Mouse (Mus musculus) lung, postnatal 36 days (tissue): Measurements from ENCODE around the gene Gm20388.

ENCODE experiments used
- DNase-seq: peaks from one replicate; pipeline ENCODE4 v3.0.0; 2022; ENCODE audit warnings: mixed read lengths

Gm20388 gene

GRCm38 (mm10) chr8:121454737-121455136 is 1544.1 kb downstream of the Gm20388 start:
- no peak for DNase-seq

DNA sequence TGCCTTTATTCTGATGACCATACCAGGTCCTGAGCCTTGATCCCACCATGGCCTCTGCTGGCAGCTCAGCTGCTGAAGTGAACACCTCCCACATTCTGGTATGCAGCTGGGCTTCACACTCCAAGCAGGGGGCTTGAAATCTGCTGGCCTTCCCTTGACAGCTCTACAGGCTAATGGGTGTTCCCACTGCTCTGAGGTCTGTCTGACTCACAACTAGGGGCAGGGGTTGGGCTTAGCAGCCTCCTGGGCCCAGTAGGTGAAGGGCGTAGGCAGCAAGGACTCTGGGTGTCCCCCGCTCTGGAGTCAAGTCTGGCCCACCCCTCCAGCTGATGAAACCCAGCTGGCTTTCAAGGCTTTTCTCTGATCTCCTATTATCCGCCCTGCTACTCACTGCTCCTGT is 1550.6 kb downstream of the Gm20388 start:
- no peak for DNase-seq

DNA sequence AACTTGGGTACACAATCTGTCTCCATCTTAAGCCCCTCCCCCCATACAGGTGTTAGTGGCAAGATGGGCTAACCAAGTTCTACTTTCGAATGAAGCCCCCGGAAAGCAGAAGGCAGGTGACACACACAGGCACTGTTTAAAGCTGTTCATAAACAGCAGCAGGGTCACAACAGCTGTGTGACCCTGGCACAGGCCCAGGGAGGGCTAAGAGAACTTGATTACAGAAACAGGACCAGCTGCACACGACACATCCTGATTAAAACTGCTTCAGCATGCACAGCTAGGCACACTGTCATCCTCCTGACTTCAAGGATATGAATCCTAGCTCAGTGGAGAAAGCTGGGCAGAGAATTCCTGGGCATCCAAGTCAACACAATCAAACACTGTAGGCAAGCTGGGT is 1551.5 kb downstream of the Gm20388 start:
- no peak for DNase-seq

- no peak for DNase-seq
These were observed 1557.7 kb downstream of the Gm20388 start for GRCm38 (mm10) chr8:121468083-121469071.

- no peak for DNase-seq
These were observed 1563.7 kb downstream of the Gm20388 start for GRCm38 (mm10) chr8:121474161-121474897.

DNA sequence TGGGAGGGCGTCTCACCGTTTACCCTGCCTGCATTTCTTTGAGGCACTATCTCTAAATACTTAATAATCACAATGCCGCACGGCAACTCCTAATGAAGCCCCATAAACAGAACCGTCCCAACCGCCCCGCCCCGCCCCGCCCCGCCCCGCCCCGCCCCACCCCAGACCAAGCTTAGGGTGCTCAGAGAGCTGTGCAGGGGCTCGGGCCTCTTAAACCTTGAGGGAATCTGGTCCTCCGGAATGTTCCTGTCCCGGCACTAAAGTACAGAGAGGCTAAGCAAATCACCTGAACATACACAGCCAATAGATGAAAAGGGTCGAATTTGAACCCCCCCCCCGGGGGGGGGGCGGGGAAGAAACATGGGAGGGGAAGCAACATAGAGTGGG is 1564.2 kb downstream of the Gm20388 start:
- no peak for DNase-seq

GRCm38 (mm10) chr8:121477851-121478547 is 1567.4 kb downstream of the Gm20388 start:
- DNase-seq = no peak

DNA sequence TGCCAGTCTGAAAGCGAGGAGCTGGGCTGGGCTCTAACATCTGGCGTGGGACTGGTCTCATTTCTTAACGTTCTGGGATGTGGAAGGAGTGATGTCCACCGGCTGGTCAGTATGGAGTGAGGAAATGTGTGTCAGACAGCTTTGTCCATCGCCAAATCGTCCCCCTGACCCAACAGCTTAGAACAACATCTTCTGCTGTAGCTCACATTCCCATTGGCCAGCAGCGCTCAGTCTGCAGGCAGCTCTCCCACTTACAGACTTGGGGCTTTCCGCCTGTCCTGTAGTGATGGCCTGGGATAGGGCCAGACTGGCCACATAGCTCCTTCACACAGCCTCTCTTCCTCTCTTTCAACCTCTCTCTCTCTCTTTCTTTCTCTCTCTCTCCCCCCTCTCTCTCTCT is 1568.5 kb downstream of the Gm20388 start:
- DNase-seq = no peak

DNA sequence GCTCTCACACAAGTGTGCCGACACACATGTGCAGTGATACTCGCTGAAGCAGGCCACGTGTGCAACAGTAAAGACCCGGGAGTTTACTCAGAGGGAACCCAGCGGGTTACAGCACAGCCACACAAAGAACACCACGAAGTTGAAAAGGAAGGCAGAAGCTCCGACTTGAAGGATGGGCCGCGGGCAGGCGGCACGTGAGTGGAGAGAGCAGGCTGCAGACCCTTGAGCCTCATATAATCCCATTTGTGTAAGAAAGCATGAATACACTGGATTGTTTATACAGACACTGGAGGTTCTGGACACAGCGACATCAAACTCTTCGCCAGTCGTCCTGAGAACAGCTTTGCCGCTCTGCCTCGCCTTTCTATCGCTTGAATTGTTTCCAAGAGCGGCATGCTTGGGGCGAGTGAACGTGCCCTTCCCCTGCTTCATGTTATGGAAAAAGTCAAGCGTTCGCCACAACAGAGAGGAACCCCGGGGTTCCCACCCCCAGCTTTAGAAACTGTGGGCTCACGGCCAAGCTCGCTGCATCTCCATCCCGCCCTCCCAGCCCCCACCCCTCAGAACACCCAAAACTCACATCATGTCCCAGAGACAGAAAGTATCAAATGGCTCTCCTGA is 1569.9 kb downstream of the Gm20388 start:
- DNase-seq = no peak

GRCm38 (mm10) chr8:121484072-121484782 is 1573.6 kb downstream of the Gm20388 start:
- peak; percentile 19 for DNase-seq

DNA sequence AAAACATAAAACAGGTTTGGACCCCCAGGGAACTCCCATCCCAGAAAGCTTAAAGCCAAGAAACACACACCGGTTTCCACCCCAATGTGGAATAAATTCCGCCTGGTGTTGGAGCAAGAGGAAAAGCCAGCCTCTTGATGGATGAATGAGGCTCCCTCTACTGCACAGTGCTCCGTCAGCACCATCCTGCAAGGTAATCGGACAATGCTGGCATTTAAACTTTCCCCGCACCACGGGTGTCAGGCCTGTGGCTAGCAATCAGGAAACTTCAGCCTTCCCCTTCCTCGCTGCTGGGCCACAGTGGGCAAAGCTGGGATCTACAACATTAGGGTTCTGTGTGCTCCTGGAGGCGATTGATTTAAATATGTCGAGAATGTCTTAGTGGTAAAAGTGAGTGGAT is 1581.0 kb downstream of the Gm20388 start:
- no peak for DNase-seq

GRCm38 (mm10) chr8:121497621-121498020 is 1587.0 kb downstream of the Gm20388 start:
- DNase-seq = no peak

- no peak for DNase-seq
These were observed 1601.1 kb downstream of the Gm20388 start for GRCm38 (mm10) chr8:121511751-121512150.

DNA sequence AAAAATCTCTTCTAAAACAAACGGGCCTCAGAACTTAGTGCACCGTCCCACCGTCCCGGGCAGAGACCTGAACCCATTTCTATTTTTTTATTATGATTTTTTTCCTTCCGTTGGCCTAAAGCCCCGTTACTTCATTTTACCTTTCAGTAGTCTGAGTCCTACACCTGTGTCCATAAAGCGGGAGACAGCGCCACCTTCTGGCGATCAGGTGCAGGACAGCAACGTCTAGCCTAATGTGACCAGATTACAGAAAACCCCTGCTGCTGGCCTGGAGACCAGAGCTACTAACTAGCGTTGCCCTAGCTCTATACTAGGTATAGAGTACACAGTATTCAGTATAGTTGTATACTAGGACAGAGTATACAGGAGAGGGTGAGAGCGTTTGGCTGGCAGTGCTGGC is 1602.8 kb downstream of the Gm20388 start:
- DNase-seq = peak; percentile 87

- no peak for DNase-seq
These were observed 1614.6 kb downstream of the Gm20388 start for GRCm38 (mm10) chr8:121525111-121525818.

- peak; percentile 20 for DNase-seq
These were observed 1616.3 kb downstream of the Gm20388 start for GRCm38 (mm10) chr8:121526811-121527550.

DNA sequence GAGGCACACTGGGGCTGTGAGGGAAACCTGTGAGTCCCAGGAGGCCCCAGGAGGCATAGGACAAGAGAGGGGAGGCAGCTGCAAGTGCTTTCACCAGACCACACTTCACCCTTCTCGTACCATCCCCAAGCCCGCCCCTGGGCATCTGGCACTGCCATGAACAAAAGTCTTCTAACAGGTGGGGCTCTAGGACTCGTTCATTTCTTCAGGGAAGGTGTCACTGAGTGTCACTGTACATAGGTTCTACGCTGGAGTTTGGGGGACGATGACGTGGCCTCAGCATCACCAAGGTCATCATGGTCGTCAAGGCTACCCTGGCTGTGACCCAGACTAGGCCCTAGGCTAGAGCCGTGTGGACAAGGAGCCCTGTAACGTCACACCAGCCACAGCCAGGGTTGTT is 1617.1 kb downstream of the Gm20388 start:
- no peak for DNase-seq

- DNase-seq = peak; percentile 63
These were observed 1618.1 kb downstream of the Gm20388 start for GRCm38 (mm10) chr8:121528790-121529189.

- DNase-seq = no peak
These were observed 1620.0 kb downstream of the Gm20388 start for GRCm38 (mm10) chr8:121530639-121531038.

- peak; percentile 36 for DNase-seq
These were observed 1621.7 kb downstream of the Gm20388 start for GRCm38 (mm10) chr8:121532381-121532780.

DNA sequence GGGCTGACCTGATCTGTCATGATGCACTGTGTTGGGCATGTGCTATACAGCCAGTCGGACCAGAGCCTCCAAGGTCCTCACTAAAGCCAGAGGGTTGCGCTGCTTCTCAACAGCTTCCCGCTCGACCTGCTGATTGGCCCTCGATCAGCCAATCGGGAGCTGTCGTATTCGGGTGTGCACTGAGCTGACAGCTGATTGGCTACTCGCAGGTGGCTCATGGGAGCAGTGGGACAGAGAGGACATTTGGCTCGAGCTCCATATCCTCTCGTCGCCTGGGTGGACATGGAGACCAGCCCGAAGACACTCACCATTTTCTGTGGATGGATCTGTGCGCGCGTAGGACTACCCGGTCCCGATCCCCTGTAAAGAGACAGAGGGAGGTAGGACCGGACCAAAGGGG is 1631.2 kb downstream of the Gm20388 start:
- no peak for DNase-seq
